Mouse (Mus musculus): Measurements from ENCODE around the gene Pcsk4. TPM values are rescaled to one million over a fixed set of nuclear protein-coding genes. Genes with fewer than 3 reads are reported as not detected.

Gene Pcsk4
- polyA plus RNA-seq, 1 experiment from 2014 or later: 2.2 TPM

DNA sequence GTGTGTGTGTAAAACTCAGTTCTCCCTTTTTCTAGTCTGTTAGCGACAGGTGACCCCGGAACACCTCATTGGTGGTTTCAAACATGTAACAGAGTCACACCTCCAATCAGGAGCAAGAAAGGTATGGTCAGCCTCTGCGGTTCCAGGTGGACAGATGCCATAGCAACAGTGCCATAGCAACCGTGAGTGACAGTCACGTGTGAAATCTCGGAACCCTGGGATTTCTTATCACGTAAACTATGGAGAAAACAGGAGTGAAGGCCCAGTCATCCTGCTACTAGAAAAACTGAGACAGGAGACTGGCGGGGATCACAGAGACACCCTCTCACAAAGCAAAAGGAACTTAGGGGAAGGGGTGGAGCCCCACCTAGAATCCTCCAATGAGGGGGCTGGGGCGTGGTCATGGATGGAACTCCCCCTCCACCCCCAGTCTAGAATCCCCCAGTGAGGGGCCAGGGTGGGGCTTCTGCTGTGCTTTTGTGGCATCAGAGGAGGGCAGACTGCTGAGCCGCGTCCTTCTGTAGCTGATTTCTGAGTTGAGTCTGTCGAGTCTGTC lies 42.2 kb upstream of the Pcsk4 start:
- peak; percentile 76 for DNase-seq (ENCODE audit: low spot score)

DNA sequence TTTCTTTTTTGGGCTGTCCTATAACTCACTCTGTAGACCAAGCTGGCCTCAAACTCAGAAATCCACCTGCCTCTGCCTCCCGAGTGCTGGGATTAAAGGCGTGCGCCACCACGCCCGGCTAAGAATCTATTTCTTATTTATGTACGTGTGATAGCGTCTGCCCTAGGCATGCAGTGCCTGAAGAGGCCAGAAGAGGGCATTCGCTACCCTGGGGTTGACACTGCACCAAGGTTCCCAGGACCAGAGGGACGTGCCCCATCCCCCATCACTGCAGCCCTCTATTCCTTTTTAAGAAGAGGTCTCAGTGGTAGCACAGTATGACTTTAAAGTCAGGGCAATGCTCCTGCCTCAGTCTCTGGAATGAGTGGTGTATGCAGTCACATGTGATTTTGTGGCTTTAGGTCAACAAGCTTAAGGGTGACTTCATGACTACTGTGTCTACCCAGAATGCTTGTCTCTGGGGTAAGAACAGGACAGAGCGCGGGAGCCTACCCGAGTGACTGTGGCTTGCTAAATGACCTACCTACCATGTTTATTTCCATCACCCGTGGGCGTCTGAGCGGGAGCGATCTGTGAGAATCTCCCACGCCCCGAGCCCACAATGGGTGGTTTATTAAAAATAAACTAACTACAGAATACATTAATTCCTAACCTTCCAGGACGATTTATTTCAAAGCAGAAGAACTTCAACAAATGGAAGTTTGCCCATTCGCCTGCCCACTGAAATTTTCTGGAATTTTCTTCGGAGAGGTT lies 40.9 kb upstream of the Pcsk4 start:
- TF ChIP-seq CTCF (IDR thresholded peaks at IDR 0.05; ENCODE audit: low read depth) (peak; percentile 41), EP300 (optimal IDR thresholded peaks at IDR 0.05) (no peak)
- no peak overlapping the region for H3K4me2 ChIP-seq (replicated peaks; ENCODE audit: low read depth)
- H3K4me3 ChIP-seq (ENCODE audit: low read depth, low read length): no peak overlapping the region
- H3K27ac ChIP-seq (replicated peaks): no peak overlapping the region
- no peaks in the 10 kb centered on the region for H3K4me1 ChIP-seq (replicated peaks; ENCODE audit: control insufficient read depth, insufficient read depth)
- no peaks in the 10 kb centered on the region for H3K9me3 ChIP-seq (ENCODE audit: control insufficient read depth, low read length)
- ATAC-seq (ENCODE audit: low FRiP score, low TSS enrichment) (no peak), DNase-seq (ENCODE audit: low spot score) (no peak)
- WGBS: 82% methylated on average over 21 of the region's 21 CpGs
- H3K36me3 ChIP-seq (ENCODE audit: control insufficient read depth, insufficient read depth, low read length): no peaks in the 10 kb centered on the region
- H3K27me3 ChIP-seq (ENCODE audit: control insufficient read depth, insufficient read depth, low read length): no peaks in the 10 kb centered on the region
- no peak overlapping the region for H3K9ac ChIP-seq (ENCODE audit: low read length)

More for the DNA sequence above, 42.2 kb upstream of the Pcsk4 start:
- no peak overlapping the region for H3K4me3 ChIP-seq (ENCODE audit: low read depth, low read length)
- no peaks in the 10 kb centered on the region for H3K4me1 ChIP-seq (replicated peaks; ENCODE audit: control insufficient read depth, insufficient read depth)
- TF ChIP-seq EP300 (optimal IDR thresholded peaks at IDR 0.05): no peak
- no peak for TF ChIP-seq CTCF (IDR thresholded peaks at IDR 0.05; ENCODE audit: low read depth)
- H3K27ac ChIP-seq (replicated peaks): no peak overlapping the region
- H3K9me3 ChIP-seq (ENCODE audit: control insufficient read depth, low read length): no peaks in the 10 kb centered on the region
- 6% methylated on average over 12 of the region's 12 CpGs for WGBS
- H3K36me3 ChIP-seq (ENCODE audit: control insufficient read depth, insufficient read depth, low read length): no peaks in the 10 kb centered on the region
- ATAC-seq (ENCODE audit: low FRiP score, low TSS enrichment): peak; percentile 55
- H3K27me3 ChIP-seq (ENCODE audit: control insufficient read depth, insufficient read depth, low read length): no peaks in the 10 kb centered on the region
- H3K4me2 ChIP-seq (replicated peaks; ENCODE audit: low read depth): peak overlapping the region; percentile 0; the same call in 1 of the 2 replicates
- H3K9ac ChIP-seq (ENCODE audit: low read length): no peak overlapping the region

DNA sequence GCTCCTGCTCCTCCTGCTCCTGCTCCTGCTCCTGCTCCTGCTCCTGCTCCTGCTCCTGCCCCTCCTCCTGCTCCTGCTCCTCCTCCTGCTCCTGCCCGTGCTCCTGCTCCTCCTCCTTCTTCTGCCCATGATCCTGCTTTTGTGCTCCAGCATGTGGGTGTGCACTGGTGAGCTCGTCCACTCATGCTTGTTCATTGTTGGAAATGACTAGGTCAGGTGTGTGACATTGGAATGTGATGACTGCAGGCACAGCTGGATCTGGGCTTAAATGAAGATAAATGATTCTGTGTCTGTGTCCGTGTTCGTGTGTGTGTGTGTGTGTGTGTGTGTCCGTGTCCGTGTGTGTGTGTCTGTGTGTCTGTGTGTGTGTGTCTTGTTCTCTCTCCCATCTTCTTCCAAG lies 39.1 kb upstream of the Pcsk4 start:
- Histone ChIP-seq H3K4me3 (ENCODE audit: low read depth, low read length) (no peak overlapping the region), H3K9ac (ENCODE audit: low read length) (no peak overlapping the region), H3K4me2 (replicated peaks; ENCODE audit: low read depth) (no peak overlapping the region), H3K4me1 (replicated peaks; ENCODE audit: control insufficient read depth, insufficient read depth) (no peaks in the 10 kb centered on the region), H3K27me3 (ENCODE audit: control insufficient read depth, insufficient read depth, low read length) (no peaks in the 10 kb centered on the region), H3K9me3 (ENCODE audit: control insufficient read depth, low read length) (no peaks in the 10 kb centered on the region), H3K27ac (replicated peaks) (no peak overlapping the region), H3K36me3 (ENCODE audit: control insufficient read depth, insufficient read depth, low read length) (no peaks in the 10 kb centered on the region)
- WGBS: 82% methylated on average over 6 of the region's 6 CpGs
- DNase-seq (ENCODE audit: low spot score): no peak
- no peak for ATAC-seq (ENCODE audit: low FRiP score, low TSS enrichment)
- TF ChIP-seq EP300 (optimal IDR thresholded peaks at IDR 0.05) (no peak), CTCF (IDR thresholded peaks at IDR 0.05; ENCODE audit: low read depth) (no peak)

DNA sequence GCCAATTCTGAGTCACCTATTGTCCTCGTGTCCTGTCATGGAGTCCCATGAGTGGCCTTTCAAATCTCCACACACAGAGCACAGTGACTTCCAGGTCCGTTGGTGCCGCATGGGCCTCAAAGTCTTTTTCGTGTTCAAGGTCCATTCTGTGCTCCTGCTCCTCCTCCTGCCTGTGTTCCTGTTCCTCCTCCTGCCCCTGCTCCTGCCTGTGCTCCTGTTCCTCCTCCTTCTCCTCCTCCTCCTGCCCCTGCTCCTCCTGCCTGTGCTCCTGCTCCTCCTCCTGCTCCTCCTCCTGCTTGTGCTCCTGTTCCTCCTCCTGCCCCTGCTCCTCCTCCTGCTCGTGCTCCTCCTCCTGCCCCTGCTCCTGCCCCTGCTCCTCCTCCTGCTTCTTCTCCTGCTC lies 38.7 kb upstream of the Pcsk4 start:
- ATAC-seq (ENCODE audit: low FRiP score, low TSS enrichment) (no peak), DNase-seq (ENCODE audit: low spot score) (no peak)
- Histone ChIP-seq H3K4me1 (replicated peaks; ENCODE audit: control insufficient read depth, insufficient read depth) (no peaks in the 10 kb centered on the region), H3K4me3 (ENCODE audit: low read depth, low read length) (no peak overlapping the region), H3K27ac (replicated peaks) (no peak overlapping the region), H3K9ac (ENCODE audit: low read length) (no peak overlapping the region), H3K36me3 (ENCODE audit: control insufficient read depth, insufficient read depth, low read length) (no peaks in the 10 kb centered on the region), H3K4me2 (replicated peaks; ENCODE audit: low read depth) (no peak overlapping the region), H3K27me3 (ENCODE audit: control insufficient read depth, insufficient read depth, low read length) (no peaks in the 10 kb centered on the region), H3K9me3 (ENCODE audit: control insufficient read depth, low read length) (no peaks in the 10 kb centered on the region)
- 59% methylated on average over 5 of the region's 5 CpGs for WGBS
- TF ChIP-seq EP300 (optimal IDR thresholded peaks at IDR 0.05): no peak
- TF ChIP-seq CTCF (IDR thresholded peaks at IDR 0.05; ENCODE audit: low read depth): no peak

DNA sequence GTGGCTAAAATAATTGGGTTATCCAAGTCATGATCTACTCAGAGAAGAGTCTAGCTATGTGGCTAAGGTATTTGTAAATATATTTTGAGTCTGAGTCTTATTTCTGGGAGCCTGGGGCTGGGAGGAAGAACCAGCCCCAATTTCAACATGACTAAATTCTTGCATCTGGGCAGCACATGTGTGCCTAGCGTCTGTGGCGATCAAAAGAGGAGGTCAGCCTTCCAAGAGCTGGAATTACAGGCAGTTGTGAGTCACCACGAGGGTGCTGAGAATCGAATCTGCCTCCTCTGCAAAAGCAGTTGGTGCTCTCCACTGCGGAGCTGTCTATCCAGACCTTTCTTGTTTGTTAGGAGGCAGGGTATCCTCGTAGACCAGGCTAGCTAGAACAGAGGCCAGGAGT lies 36.4 kb upstream of the Pcsk4 start:
- no peak for TF ChIP-seq EP300 (optimal IDR thresholded peaks at IDR 0.05)
- TF ChIP-seq CTCF (IDR thresholded peaks at IDR 0.05; ENCODE audit: low read depth): no peak
- Histone ChIP-seq H3K4me3 (ENCODE audit: low read depth, low read length) (no peak overlapping the region), H3K9me3 (ENCODE audit: control insufficient read depth, low read length) (no peaks in the 10 kb centered on the region), H3K4me2 (replicated peaks; ENCODE audit: low read depth) (no peak overlapping the region), H3K4me1 (replicated peaks; ENCODE audit: control insufficient read depth, insufficient read depth) (no peaks in the 10 kb centered on the region), H3K36me3 (ENCODE audit: control insufficient read depth, insufficient read depth, low read length) (no peaks in the 10 kb centered on the region), H3K27me3 (ENCODE audit: control insufficient read depth, insufficient read depth, low read length) (no peaks in the 10 kb centered on the region), H3K9ac (ENCODE audit: low read length) (no peak overlapping the region), H3K27ac (replicated peaks) (no peak overlapping the region)
- WGBS: 68% methylated on average over 6 of the region's 6 CpGs
- ATAC-seq (ENCODE audit: low FRiP score, low TSS enrichment) (no peak), DNase-seq (ENCODE audit: low spot score) (no peak)

DNA sequence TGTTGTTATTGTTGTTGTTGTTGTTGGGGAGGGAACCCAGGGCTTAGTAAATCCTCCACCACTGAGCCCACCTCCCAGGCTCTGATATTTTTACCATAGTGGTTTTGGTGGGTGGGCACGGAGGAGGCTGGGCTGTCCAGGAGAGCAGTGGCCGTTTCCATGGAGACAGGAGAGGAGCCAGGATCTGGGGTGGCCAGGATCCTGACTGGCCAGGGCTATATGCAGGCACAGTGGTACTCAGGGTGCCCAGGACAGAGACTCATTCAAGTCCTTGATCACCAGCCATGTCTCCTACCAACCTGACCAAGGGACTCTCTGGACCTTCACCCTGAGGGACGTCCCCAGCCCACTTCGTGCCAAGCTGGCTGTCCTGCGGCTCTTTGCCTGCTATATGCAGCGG lies 34.4 kb upstream of the Pcsk4 start:
- Histone ChIP-seq H3K27me3 (ENCODE audit: control insufficient read depth, insufficient read depth, low read length) (no peaks in the 10 kb centered on the region), H3K4me1 (replicated peaks; ENCODE audit: control insufficient read depth, insufficient read depth) (no peaks in the 10 kb centered on the region), H3K4me3 (ENCODE audit: low read depth, low read length) (no peak overlapping the region), H3K9ac (ENCODE audit: low read length) (no peak overlapping the region), H3K4me2 (replicated peaks; ENCODE audit: low read depth) (no peak overlapping the region), H3K9me3 (ENCODE audit: control insufficient read depth, low read length) (no peaks in the 10 kb centered on the region), H3K27ac (replicated peaks) (no peak overlapping the region), H3K36me3 (ENCODE audit: control insufficient read depth, insufficient read depth, low read length) (no peaks in the 10 kb centered on the region)
- DNase-seq (ENCODE audit: low spot score) (no peak), ATAC-seq (ENCODE audit: low FRiP score, low TSS enrichment) (no peak)
- TF ChIP-seq EP300 (optimal IDR thresholded peaks at IDR 0.05): no peak
- TF ChIP-seq CTCF (IDR thresholded peaks at IDR 0.05; ENCODE audit: low read depth): no peak
- 38% methylated on average over 6 of the region's 6 CpGs for WGBS
